Mouse (Mus musculus): Measurements from ENCODE around the gene Neurl3. TPM values are rescaled to one million over a fixed set of nuclear protein-coding genes. Genes with fewer than 3 reads are reported as not detected.

Gene Neurl3
- total and polyA plus RNA-seq, 2 experiments from 2014 or later = 0.66 to 2.3 TPM

DNA sequence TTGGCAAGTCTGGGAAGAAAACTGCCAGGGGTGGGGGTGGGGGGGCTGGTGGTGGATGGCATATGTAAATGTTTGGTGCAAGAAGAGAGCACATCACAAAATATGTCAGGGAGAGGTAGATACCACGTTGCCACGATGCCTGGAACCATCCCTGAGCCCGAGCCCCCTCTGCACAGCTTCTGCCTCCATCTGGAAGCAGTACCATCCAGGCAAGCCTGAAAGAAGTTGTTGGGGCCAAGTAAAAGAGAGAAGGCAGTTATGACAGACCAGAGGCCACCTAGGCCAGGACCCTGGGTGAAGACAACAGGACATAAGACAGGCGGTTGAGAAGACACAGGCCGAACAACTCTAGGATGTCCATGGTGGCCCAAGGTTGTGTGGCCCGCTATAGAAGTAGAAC lies 26.0 kb upstream of the Neurl3 start:
- Histone ChIP-seq H3K27ac (ENCODE audit: low read depth, low read length) (no peak overlapping the region), H3K9ac (replicated peaks; ENCODE audit: low read length, poor library complexity, severe bottlenecking) (no peak overlapping the region), H3K4me2 (ENCODE audit: low read depth, low read length, poor library complexity, severe bottlenecking) (no peak overlapping the region), H3K27me3 (ENCODE audit: insufficient read depth, low read length) (no peaks in the 10 kb centered on the region), H3K9me3 (ENCODE audit: low read length) (no peaks in the 10 kb centered on the region), H3K4me3 (ENCODE audit: low read depth, low read length) (no peak overlapping the region), H3K36me3 (ENCODE audit: insufficient read depth, low read length) (no peaks in the 10 kb centered on the region), H3K4me1 (ENCODE audit: insufficient read depth, low read length) (no peaks in the 10 kb centered on the region; the same call in 1 of the 2 replicates)
- DNase-seq (ENCODE audit: low spot score) (no peak), ATAC-seq (ENCODE audit: low FRiP score) (no peak)
- 89% methylated on average over 6 of the region's 6 CpGs for WGBS
- no peak for TF ChIP-seq CTCF (IDR thresholded peaks at IDR 0.05)

DNA sequence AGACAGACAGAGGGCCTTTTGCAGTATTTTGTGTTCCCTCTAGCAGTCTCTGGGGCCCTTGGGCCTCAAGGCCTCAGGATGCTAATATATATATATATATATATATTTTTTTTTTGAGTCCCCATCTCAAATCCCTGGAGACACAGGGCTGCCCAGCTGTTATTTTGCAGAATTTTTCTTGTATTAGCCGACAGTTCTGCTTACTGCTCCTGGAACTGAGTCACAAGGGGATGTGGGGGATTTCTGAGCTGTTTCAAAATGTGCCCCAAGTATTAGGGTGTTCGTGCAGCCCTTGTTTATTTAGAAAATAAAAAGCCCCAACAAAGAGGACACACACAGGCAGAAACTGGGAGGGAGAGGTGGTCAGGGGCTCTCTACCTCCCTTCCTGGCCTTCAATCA lies 25.2 kb upstream of the Neurl3 start:
- no peak overlapping the region for H3K4me3 ChIP-seq (ENCODE audit: low read depth, low read length)

DNA sequence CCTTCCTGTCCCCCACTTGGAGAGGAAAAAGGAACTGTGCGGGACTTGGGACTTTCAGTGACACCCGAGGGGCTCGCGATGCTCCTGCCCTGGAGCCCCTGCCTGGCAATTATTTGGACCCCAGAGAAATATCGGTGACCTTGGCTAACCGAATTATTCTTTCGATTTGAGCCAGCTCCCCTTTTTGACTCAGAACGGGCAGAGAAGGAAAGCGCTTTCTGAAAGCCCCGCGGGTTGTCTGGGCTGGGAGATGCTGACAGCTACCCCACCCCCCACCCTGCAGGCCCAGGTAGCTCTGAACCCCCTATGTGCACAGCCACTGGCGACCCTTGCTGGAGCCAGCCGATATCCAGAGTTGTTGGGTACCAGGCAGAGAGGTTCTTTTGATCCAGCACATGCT lies 24.6 kb upstream of the Neurl3 start:
- no peak for TF ChIP-seq CTCF (IDR thresholded peaks at IDR 0.05)
- Histone ChIP-seq H3K4me2 (ENCODE audit: low read depth, low read length, poor library complexity, severe bottlenecking) (no peak overlapping the region), H3K27ac (ENCODE audit: low read depth, low read length) (no peak overlapping the region), H3K27me3 (ENCODE audit: insufficient read depth, low read length) (no peaks in the 10 kb centered on the region), H3K9ac (replicated peaks; ENCODE audit: low read length, poor library complexity, severe bottlenecking) (no peak overlapping the region), H3K4me3 (ENCODE audit: low read depth, low read length) (no peak overlapping the region), H3K36me3 (ENCODE audit: insufficient read depth, low read length) (no peaks in the 10 kb centered on the region), H3K4me1 (ENCODE audit: insufficient read depth, low read length) (no peaks in the 10 kb centered on the region; the same call in 1 of the 2 replicates), H3K9me3 (ENCODE audit: low read length) (no peaks in the 10 kb centered on the region)
- 33% methylated on average over 13 of the region's 13 CpGs for WGBS
- no peak for DNase-seq (ENCODE audit: low spot score)
- ATAC-seq (ENCODE audit: low FRiP score) = no peak

More for the DNA sequence above, 25.2 kb upstream of the Neurl3 start:
- Histone ChIP-seq H3K9me3 (ENCODE audit: low read length) (no peaks in the 10 kb centered on the region), H3K9ac (replicated peaks; ENCODE audit: low read length, poor library complexity, severe bottlenecking) (no peak overlapping the region), H3K4me2 (ENCODE audit: low read depth, low read length, poor library complexity, severe bottlenecking) (no peak overlapping the region), H3K4me1 (ENCODE audit: insufficient read depth, low read length) (no peaks in the 10 kb centered on the region; the same call in 1 of the 2 replicates), H3K27me3 (ENCODE audit: insufficient read depth, low read length) (no peaks in the 10 kb centered on the region), H3K36me3 (ENCODE audit: insufficient read depth, low read length) (no peaks in the 10 kb centered on the region), H3K27ac (ENCODE audit: low read depth, low read length) (no peak overlapping the region)
- ATAC-seq (ENCODE audit: low FRiP score) = no peak
- TF ChIP-seq CTCF (IDR thresholded peaks at IDR 0.05) = no peak
- 64% methylated on average over 2 of the region's 2 CpGs for whole genome bisulfite sequencing
- DNase-seq (ENCODE audit: low spot score) = no peak

DNA sequence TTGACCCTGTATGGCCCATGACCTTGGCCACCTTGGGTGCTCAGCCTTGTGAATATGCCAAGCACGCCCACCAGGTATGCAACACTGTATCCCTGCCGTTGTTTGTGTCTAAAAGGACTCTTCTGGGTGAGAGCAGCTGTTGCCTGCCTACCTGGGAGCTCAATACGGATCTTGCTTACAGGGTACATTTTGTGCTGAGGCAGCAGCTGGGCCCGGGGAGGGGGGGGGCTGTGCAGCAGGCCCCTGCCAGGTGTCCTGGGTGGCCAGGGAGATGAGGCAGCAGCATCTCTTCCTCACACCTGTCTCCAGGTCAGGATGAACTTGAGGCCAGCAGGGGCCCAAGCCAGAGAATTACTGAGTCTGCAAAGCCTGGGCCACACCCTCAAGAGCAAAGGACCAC lies 23.6 kb upstream of the Neurl3 start:
- WGBS = 78% methylated on average over 4 of the region's 4 CpGs
- no peak for TF ChIP-seq CTCF (IDR thresholded peaks at IDR 0.05)
- ATAC-seq (ENCODE audit: low FRiP score) (no peak), DNase-seq (ENCODE audit: low spot score) (no peak)
- Histone ChIP-seq H3K4me2 (ENCODE audit: low read depth, low read length, poor library complexity, severe bottlenecking) (no peak overlapping the region), H3K36me3 (ENCODE audit: insufficient read depth, low read length) (no peaks in the 10 kb centered on the region), H3K27ac (ENCODE audit: low read depth, low read length) (no peak overlapping the region), H3K27me3 (ENCODE audit: insufficient read depth, low read length) (no peaks in the 10 kb centered on the region), H3K9ac (replicated peaks; ENCODE audit: low read length, poor library complexity, severe bottlenecking) (no peak overlapping the region), H3K4me3 (ENCODE audit: low read depth, low read length) (no peak overlapping the region), H3K9me3 (ENCODE audit: low read length) (no peaks in the 10 kb centered on the region), H3K4me1 (ENCODE audit: insufficient read depth, low read length) (no peaks in the 10 kb centered on the region; the same call in 1 of the 2 replicates)

DNA sequence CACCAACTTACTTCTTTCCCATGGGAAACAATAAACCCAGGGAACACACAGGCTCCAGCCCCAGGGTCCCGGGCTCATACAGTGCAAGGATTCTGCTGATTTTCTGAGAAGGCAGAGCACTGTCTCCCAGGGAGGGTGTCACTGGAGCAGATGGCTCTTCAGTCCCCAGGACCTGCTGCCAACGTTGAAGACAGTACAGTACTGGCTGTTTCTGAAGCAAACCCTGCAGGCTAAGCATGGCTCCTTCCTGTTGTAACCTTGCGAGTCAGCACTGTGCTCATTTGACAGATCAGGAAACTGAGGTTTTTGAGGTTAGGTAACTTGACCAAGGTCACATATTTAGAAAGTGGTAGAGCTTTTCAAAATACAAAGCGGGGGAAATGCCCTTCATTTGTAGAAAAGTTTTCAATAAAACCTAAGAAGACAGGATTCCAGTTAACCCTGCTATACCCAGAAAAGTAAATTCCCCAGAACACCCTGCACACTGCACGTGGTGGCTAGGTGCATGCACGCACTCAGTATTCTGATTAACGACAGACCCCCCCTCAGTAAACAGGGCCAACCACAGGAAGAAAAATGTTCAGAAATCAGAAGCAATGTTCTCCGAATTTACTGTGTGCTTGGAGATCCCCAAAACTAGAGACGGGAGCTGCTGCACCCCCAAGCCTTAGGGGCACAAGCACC lies 22.1 kb upstream of the Neurl3 start:
- 76% methylated on average over 9 of the region's 9 CpGs for WGBS
- no peaks in the 10 kb centered on the region for H3K9me3 ChIP-seq (ENCODE audit: low read length)
- ATAC-seq (ENCODE audit: low FRiP score) (no peak), DNase-seq (ENCODE audit: low spot score) (no peak)
- H3K4me3 ChIP-seq (ENCODE audit: low read depth, low read length) = no peak overlapping the region
- H3K36me3 ChIP-seq (ENCODE audit: insufficient read depth, low read length) = no peaks in the 10 kb centered on the region
- no peaks in the 10 kb centered on the region for H3K27me3 ChIP-seq (ENCODE audit: insufficient read depth, low read length)
- TF ChIP-seq CTCF (IDR thresholded peaks at IDR 0.05) = no peak
- no peak overlapping the region for H3K9ac ChIP-seq (replicated peaks; ENCODE audit: low read length, poor library complexity, severe bottlenecking)
- H3K27ac ChIP-seq (ENCODE audit: low read depth, low read length) = no peak overlapping the region
- H3K4me1 ChIP-seq (ENCODE audit: insufficient read depth, low read length) = no peaks in the 10 kb centered on the region
- H3K4me2 ChIP-seq (ENCODE audit: low read depth, low read length, poor library complexity, severe bottlenecking) = no peak overlapping the region

DNA sequence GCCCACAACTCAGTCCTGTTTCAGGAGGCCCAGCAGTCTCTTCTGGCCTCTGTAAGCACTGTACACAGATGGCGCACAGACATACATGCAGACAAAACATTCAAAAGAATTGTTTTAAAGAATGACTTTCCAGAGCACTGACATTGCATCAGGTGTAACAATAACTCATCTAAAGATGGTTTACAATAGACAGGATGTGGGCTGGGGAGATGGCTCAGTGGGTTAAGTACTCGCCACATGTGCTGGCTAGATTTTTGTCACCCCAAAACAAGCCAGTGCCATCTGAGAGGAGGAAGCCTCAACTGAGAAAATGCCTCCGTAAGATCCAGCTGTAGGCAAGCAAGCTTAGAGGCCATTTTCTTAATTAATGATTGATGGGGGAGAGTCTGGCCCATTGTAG lies 19.9 kb upstream of the Neurl3 start:
- Histone ChIP-seq H3K9ac (replicated peaks; ENCODE audit: low read length, poor library complexity, severe bottlenecking) (no peak overlapping the region), H3K9me3 (ENCODE audit: low read length) (no peaks in the 10 kb centered on the region), H3K27me3 (ENCODE audit: insufficient read depth, low read length) (no peaks in the 10 kb centered on the region), H3K27ac (ENCODE audit: low read depth, low read length) (no peak overlapping the region), H3K4me1 (ENCODE audit: insufficient read depth, low read length) (no peaks in the 10 kb centered on the region), H3K4me3 (ENCODE audit: low read depth, low read length) (no peak overlapping the region), H3K36me3 (ENCODE audit: insufficient read depth, low read length) (no peaks in the 10 kb centered on the region), H3K4me2 (ENCODE audit: low read depth, low read length, poor library complexity, severe bottlenecking) (no peak overlapping the region)
- ATAC-seq (ENCODE audit: low FRiP score) (no peak), DNase-seq (ENCODE audit: low spot score) (no peak)
- WGBS = 88% methylated on average over 3 of the region's 3 CpGs
- TF ChIP-seq CTCF (IDR thresholded peaks at IDR 0.05) = no peak

Data from midbrain, postnatal 0 days (tissue).